Mouse (Mus musculus): ENCODE results near the gene Lpp.

The Lpp gene

GRCm38 (mm10) chr16:24695062-24695461 is 301.8 kb downstream of the Lpp start:
- no peak for DNase-seq (ENCODE audit: low spot score)

- DNase-seq (ENCODE audit: low spot score), result no peak
These were observed 310.9 kb downstream of the Lpp start for GRCm38 (mm10) chr16:24704215-24704614.

GRCm38 (mm10) chr16:24723641-24724040 is 330.3 kb downstream of the Lpp start:
- DNase-seq (ENCODE audit: low spot score), result no peak

- DNase-seq (ENCODE audit: low spot score), result no peak
These were observed 339.4 kb downstream of the Lpp start for GRCm38 (mm10) chr16:24732751-24733150.

GRCm38 (mm10) chr16:24733321-24733720 is 340.0 kb downstream of the Lpp start:
- DNase-seq (ENCODE audit: low spot score), result no peak

GRCm38 (mm10) chr16:24735754-24736153 is 342.4 kb downstream of the Lpp start:
- no peak for DNase-seq (ENCODE audit: low spot score)

- DNase-seq (ENCODE audit: low spot score), result no peak
These were observed 344.2 kb downstream of the Lpp start for GRCm38 (mm10) chr16:24737362-24738057.

GRCm38 (mm10) chr16:24740714-24741113 is 347.4 kb downstream of the Lpp start:
- DNase-seq (ENCODE audit: low spot score), result no peak

GRCm38 (mm10) chr16:24749816-24750215 is 356.5 kb downstream of the Lpp start:
- no peak for DNase-seq (ENCODE audit: low spot score)

GRCm38 (mm10) chr16:24756141-24756540 is 362.8 kb downstream of the Lpp start:
- DNase-seq (ENCODE audit: low spot score), result no peak

- no peak for DNase-seq (ENCODE audit: low spot score)
These were observed 372.7 kb downstream of the Lpp start for GRCm38 (mm10) chr16:24766051-24766450.

- no peak for DNase-seq (ENCODE audit: low spot score)
These were observed 373.3 kb downstream of the Lpp start for GRCm38 (mm10) chr16:24766596-24766995.

GRCm38 (mm10) chr16:24777053-24777452 is 383.7 kb downstream of the Lpp start:
- no peak for DNase-seq (ENCODE audit: low spot score)

GRCm38 (mm10) chr16:24778432-24779274 is 385.3 kb downstream of the Lpp start:
- DNase-seq (ENCODE audit: low spot score), result no peak

GRCm38 (mm10) chr16:24780545-24780944 is 387.2 kb downstream of the Lpp start:
- no peak for DNase-seq (ENCODE audit: low spot score)

- DNase-seq (ENCODE audit: low spot score), result no peak
These were observed 388.6 kb downstream of the Lpp start for GRCm38 (mm10) chr16:24781922-24782321.

- no peak for DNase-seq (ENCODE audit: low spot score)
These were observed 392.3 kb downstream of the Lpp start for GRCm38 (mm10) chr16:24785651-24786050.

- no peak for DNase-seq (ENCODE audit: low spot score)
These were observed 395.7 kb downstream of the Lpp start for GRCm38 (mm10) chr16:24788973-24789372.

GRCm38 (mm10) chr16:24791387-24791786 is 398.1 kb downstream of the Lpp start:
- DNase-seq (ENCODE audit: low spot score), result no peak

- DNase-seq (ENCODE audit: low spot score), result no peak
These were observed 398.7 kb downstream of the Lpp start for GRCm38 (mm10) chr16:24791984-24792383.

- DNase-seq (ENCODE audit: low spot score), result no peak
These were observed 399.5 kb downstream of the Lpp start for GRCm38 (mm10) chr16:24792836-24793235.

GRCm38 (mm10) chr16:24794665-24795064 is 401.4 kb downstream of the Lpp start:
- no peak for DNase-seq (ENCODE audit: low spot score)

GRCm38 (mm10) chr16:24801355-24801754 is 408.0 kb downstream of the Lpp start:
- no peak for DNase-seq (ENCODE audit: low spot score)
